Mouse (Mus musculus): ENCODE data around the gene Rev3l. TPM values are rescaled to one million over a fixed set of nuclear protein-coding genes. Genes with fewer than 3 reads are reported as not detected.

Gene Rev3l
- total and polyA plus RNA-seq, 3 experiments = 6.9 to 71.5 (median 12.4) TPM

DNA sequence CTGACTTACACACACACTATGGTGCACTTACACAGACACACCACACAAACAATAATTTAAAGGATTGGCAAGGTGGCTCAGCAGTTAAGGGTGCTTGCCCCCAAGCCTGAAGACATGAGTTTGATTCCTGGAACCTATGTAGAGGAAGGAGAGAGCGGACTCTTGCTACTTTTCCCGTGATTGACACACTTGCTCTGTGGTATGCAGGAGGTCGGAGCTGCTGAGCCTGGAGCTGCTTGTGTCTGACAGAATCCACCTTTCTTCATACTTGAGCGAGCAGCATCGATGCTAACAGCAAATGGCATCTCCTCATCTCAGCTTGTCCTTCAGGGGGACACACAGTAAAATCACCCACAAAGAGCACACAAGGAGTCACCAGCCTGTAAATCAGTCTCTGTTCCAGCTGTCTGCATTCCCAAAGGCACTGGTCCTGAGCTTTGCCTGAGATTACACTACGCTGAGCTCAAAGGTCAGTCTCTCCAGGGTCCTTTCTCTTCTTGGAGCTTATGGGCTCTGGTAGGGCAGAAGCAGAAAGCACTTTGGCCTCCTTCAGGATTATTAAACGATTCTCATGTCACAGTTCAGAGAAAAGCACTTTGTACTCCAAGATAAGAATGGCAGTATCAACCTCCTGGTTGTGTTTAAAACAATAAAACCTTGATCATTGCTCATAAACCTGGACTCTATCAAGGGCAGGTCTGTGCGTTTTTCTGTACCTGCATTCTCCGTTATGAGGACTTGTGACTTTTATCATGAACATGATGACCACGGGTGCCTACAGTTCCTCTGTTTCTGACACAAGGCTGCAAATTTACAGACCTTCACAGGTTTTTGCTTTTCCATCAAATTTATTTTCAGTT is 175.1 kb downstream of the Rev3l start:
- H3K4me1 ChIP-seq (ENCODE audit: control insufficient read depth in 1 of 2, insufficient read depth in 2 of 2, low read length in 2 of 2) = no peaks in the 10 kb centered on the region
- H3K9ac ChIP-seq (ENCODE audit: control insufficient read depth, low read depth, low read length, poor library complexity, severe bottlenecking) = no peak overlapping the region
- H3K27ac ChIP-seq (ENCODE audit: control insufficient read depth, low read depth, low read length) = no peak overlapping the region
- H3K9me3 ChIP-seq (replicated peaks; ENCODE audit: insufficient read depth, low read length) = no peaks in the 10 kb centered on the region
- TF ChIP-seq ZKSCAN1 (IDR thresholded peaks at IDR 0.05; ENCODE audit: low read depth, low read length) (no peak), MAX (IDR thresholded peaks at IDR 0.05; ENCODE audit: low read length) (no peak), CHD2 (IDR thresholded peaks at IDR 0.05; ENCODE audit: low read length) (no peak), MAZ (IDR thresholded peaks at IDR 0.05; ENCODE audit: low read depth, low read length) (no peak), MXI1 (IDR thresholded peaks at IDR 0.05; ENCODE audit: low read depth, low read length) (no peak), ETS1 (IDR thresholded peaks at IDR 0.05; ENCODE audit: low read depth, low read length) (no peak), MYB (IDR thresholded peaks at IDR 0.05; ENCODE audit: low read depth, low read length) (no peak), RAD21 (IDR thresholded peaks at IDR 0.05; ENCODE audit: low read depth, low read length) (no peak), GABPA (IDR thresholded peaks at IDR 0.05; ENCODE audit: low read depth, low read length) (no peak), GATA1 (IDR thresholded peaks at IDR 0.05; ENCODE audit: low read depth, low read length) (no peak), ZMIZ1 (IDR thresholded peaks at IDR 0.05; ENCODE audit: low read depth, low read length) (no peak), NELFE (IDR thresholded peaks at IDR 0.05; ENCODE audit: low read depth, low read length) (no peak), TBP (IDR thresholded peaks at IDR 0.05; ENCODE audit: low read depth, low read length) (no peak), SMC3 (IDR thresholded peaks at IDR 0.05; ENCODE audit: low read depth, low read length) (no peak), ELF1 (IDR thresholded peaks at IDR 0.05; ENCODE audit: low read depth, low read length) (no peak)
- DNase-seq (ENCODE audit: low read depth, low spot score) = no peak
- peaks cover 2 to 3% of the 10 kb centered on the region in 2 experiments; a peak in 2 of 4 replicates for H3K27me3 ChIP-seq (ENCODE audit: control insufficient read depth in 1 of 2, insufficient read depth in 2 of 2, low read length in 2 of 2)
- H3K4me3 ChIP-seq (ENCODE audit: control insufficient read depth in 1 of 2, insufficient read depth in 1 of 2, low read depth in 2 of 2, low read length in 2 of 2) = no peak overlapping the region
- H3K79me2 ChIP-seq (ENCODE audit: control insufficient read depth, insufficient read depth, low read length, poor library complexity) = no peaks in the 10 kb centered on the region
- H3K36me3 ChIP-seq (ENCODE audit: control insufficient read depth in 1 of 2, insufficient read depth in 2 of 2, low read length in 2 of 2) = no peaks in the 10 kb centered on the region

DNA sequence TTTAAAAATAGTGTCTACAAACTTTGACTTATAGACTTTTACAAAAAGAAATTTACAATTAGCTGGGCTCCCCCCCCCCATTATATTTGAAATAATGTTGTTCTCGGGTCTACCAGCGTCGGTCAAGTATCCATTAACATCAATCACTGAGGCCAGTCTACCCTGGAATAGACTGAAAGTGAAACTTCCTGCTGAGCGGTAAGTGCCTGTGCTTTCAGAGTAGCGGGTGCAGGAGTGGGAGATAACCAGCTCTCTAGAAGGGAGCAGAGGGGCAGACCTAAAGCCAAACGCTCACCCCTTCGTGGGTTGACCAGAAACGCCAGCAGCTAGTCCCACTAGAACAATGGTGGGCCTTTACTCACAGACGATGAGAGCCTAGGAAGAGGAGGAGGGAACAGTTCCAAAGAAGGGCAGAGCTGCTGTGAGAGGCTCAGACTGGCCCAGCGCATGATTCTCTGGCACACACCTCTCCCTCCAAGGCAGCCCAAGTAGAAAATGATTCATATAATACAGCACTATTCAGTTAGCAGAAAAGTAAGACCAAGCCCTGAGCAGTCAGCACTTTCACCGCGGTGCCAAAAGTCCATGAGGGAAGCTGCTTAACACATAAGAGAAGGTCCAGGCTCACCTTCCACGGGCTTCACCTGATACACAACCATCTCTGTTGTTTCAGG is 177.0 kb downstream of the Rev3l start:
- Histone ChIP-seq H3K4me1 (ENCODE audit: control insufficient read depth in 1 of 2, insufficient read depth in 2 of 2, low read length in 2 of 2) (no peaks in the 10 kb centered on the region), H3K79me2 (ENCODE audit: control insufficient read depth, insufficient read depth, low read length, poor library complexity) (no peaks in the 10 kb centered on the region), H3K27me3 (ENCODE audit: control insufficient read depth in 1 of 2, insufficient read depth in 2 of 2, low read length in 2 of 2) (peaks cover 2 to 3% of the 10 kb centered on the region in 2 experiments; a peak in 2 of 4 replicates), H3K27ac (ENCODE audit: control insufficient read depth, low read depth, low read length) (no peak overlapping the region), H3K36me3 (ENCODE audit: control insufficient read depth in 1 of 2, insufficient read depth in 2 of 2, low read length in 2 of 2) (no peaks in the 10 kb centered on the region), H3K9ac (ENCODE audit: control insufficient read depth, low read depth, low read length, poor library complexity, severe bottlenecking) (no peak overlapping the region), H3K4me3 (ENCODE audit: control insufficient read depth in 1 of 2, insufficient read depth in 1 of 2, low read depth in 2 of 2, low read length in 2 of 2) (peak overlapping the region; percentile 25 to 48), H3K9me3 (replicated peaks; ENCODE audit: insufficient read depth, low read length) (no peaks in the 10 kb centered on the region)
- DNase-seq (ENCODE audit: low read depth, low spot score) = no peak
- TF ChIP-seq ZMIZ1 (IDR thresholded peaks at IDR 0.05; ENCODE audit: low read depth, low read length) (no peak), TAL1 (IDR thresholded peaks at IDR 0.05; ENCODE audit: low read length) (no peak), MYB (IDR thresholded peaks at IDR 0.05; ENCODE audit: low read depth, low read length) (no peak), UBTF (IDR thresholded peaks at IDR 0.05; ENCODE audit: borderline replicate concordance, insufficient read depth, low read depth, low read length) (no peak), NELFE (IDR thresholded peaks at IDR 0.05; ENCODE audit: low read depth, low read length) (no peak), MAX (IDR thresholded peaks at IDR 0.05; ENCODE audit: low read length) (no peak), ELF1 (IDR thresholded peaks at IDR 0.05; ENCODE audit: low read depth, low read length) (no peak), CTCF (IDR thresholded peaks at IDR 0.05 in 2 of 3, conservative IDR thresholded peaks at IDR 0.05 in 1 of 3; ENCODE audit: control insufficient read depth in 1 of 3, insufficient read depth in 1 of 3, low read depth in 2 of 3, low read length in 3 of 3, poor library complexity in 1 of 3, severe bottlenecking in 1 of 3) (no peak), NRF1 (IDR thresholded peaks at IDR 0.05; ENCODE audit: insufficient read depth, low read depth, low read length, poor library complexity, severe bottlenecking) (no peak), HCFC1 (IDR thresholded peaks at IDR 0.05; ENCODE audit: low read depth, low read length) (no peak), ETS1 (IDR thresholded peaks at IDR 0.05; ENCODE audit: low read depth, low read length) (no peak), USF2 (IDR thresholded peaks at IDR 0.05; ENCODE audit: borderline replicate concordance in 1 of 2, insufficient read depth in 1 of 2, low read depth in 1 of 2, low read length in 2 of 2) (no peak), BHLHE40 (IDR thresholded peaks at IDR 0.05; ENCODE audit: borderline replicate concordance, low read depth, low read length) (no peak), SMC3 (IDR thresholded peaks at IDR 0.05; ENCODE audit: low read depth, low read length) (no peak), MXI1 (IDR thresholded peaks at IDR 0.05; ENCODE audit: low read depth, low read length) (no peak), CHD2 (IDR thresholded peaks at IDR 0.05; ENCODE audit: low read length) (no peak), MAFK (IDR thresholded peaks at IDR 0.05; ENCODE audit: borderline replicate concordance, low read depth, low read length) (no peak), RAD21 (IDR thresholded peaks at IDR 0.05; ENCODE audit: low read depth, low read length) (no peak), USF1 (IDR thresholded peaks at IDR 0.05; ENCODE audit: low read depth, low read length) (no peak)

All from MEL (cell line).